Mouse (Mus musculus): ENCODE data around the gene Gm13871.
"Not testable (repeated sequence)": the region's sequence is repeated elsewhere in the genome, so short reads cannot be mapped to it uniquely, and the experiment has no call there.

Gene Gm13871

DNA sequence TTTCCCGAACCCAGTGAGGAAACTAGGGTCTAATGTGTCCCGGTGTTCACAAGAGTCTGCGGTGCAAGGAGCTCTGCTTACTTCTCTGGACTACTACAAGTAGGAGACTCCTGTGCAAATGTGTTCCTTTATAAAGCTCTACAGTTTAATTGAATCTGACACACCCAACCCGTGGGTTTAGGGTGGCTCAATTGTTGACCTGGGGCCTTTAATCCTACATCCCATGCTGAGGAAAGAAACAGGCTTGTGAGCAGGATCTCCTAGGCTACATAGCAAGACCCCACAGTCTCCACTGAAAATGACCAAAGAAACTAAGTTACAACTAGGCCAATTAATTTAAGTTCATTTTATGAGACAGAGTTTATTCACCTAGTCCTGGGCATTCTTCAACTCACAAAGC, at the start of gene Gm13871:
Gene Gm13871, minus strand, starts transcription at position 101 of the 400 bp plus-strand sequence.
- not testable (repeated sequence) for DNase-seq (ENCODE audit: low spot score)

DNA sequence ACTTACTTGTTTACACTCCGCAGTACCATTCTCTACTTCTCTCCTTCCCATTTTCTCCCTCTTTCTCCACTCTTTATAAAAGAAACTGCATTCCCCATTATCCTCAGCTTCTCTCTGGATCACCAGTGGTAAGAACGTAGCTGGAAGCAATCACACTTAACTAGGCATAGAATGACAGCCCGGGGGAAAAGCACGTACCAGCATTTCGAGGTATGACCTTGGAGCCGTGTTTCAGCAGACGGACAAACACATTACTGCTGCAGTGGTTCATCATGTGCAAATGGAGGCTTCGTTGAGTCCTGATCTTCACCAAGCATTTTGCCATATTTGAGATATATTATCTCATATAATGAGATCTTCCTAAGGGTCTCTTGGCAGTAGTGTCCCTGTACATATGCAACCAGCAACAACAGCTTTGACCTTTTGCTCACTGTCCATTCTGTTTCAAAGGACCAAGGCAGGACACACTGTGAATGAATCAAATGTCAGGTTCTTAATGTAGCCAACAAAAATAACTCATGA, 44.7 kb upstream of the Gm13871 start, which contains the start of gene 2310002L09Rik:
Gene 2310002L09Rik, minus strand, starts transcription at position 472 of the 522 bp plus-strand sequence.
- DNase-seq (ENCODE audit: low spot score), result no peak

DNA sequence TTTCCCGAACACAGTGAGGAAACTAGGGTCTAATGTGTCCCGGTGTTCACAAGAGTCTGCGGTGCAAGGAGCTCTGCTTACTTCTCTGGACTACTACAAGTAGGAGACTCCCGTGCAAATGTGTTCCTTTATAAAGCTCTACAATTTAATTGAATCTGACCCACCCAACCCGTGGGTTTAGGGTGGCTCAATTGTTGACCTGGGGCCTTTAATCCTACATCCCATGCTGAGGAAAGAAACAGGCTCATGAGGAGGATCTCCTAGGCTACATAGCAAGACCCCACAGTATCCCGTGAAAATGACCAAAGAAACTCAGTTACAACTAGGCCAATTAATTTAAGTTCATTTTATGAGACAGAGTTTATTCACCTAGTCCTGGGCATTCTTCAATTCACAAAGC, 14.9 kb upstream of the Gm13871 start, which contains the start of gene Gm11756:
Gene Gm11756, minus strand, starts transcription at position 101 of the 400 bp plus-strand sequence.
- not testable (repeated sequence) for DNase-seq (ENCODE audit: low spot score)

DNA sequence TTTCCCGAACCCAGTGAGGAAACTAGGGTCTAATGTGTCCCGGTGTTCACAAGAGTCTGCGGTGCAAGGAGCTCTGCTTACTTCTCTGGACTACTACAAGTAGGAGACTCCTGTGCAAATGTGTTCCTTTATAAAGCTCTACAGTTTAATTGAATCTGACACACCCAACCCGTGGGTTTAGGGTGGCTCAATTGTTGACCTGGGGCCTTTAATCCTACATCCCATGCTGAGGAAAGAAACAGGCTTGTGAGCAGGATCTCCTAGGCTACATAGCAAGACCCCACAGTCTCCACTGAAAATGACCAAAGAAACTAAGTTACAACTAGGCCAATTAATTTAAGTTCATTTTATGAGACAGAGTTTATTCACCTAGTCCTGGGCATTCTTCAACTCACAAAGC, 14.7 kb downstream of the Gm13871 start, which contains the start of gene Gm11757:
Gene Gm11757, minus strand, starts transcription at position 101 of the 400 bp plus-strand sequence.
- not testable (repeated sequence) for DNase-seq (ENCODE audit: low spot score)

DNA sequence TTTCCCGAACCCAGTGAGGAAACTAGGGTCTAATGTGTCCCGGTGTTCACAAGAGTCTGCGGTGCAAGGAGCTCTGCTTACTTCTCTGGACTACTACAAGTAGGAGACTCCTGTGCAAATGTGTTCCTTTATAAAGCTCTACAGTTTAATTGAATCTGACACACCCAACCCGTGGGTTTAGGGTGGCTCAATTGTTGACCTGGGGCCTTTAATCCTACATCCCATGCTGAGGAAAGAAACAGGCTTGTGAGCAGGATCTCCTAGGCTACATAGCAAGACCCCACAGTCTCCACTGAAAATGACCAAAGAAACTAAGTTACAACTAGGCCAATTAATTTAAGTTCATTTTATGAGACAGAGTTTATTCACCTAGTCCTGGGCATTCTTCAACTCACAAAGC, 29.6 kb downstream of the Gm13871 start, which contains the start of gene Gm11758:
Gene Gm11758, minus strand, starts transcription at position 101 of the 400 bp plus-strand sequence.
- not testable (repeated sequence) for DNase-seq (ENCODE audit: low spot score)

All from c-Kit-positive CD71-positive TER-119-positive erythroid progenitor cells, embryonic 14.5 days (primary cell).